Mouse (Mus musculus): ENCODE measurements around the gene Traf4.
"Not testable (repeated sequence)": the region's sequence is repeated elsewhere in the genome, so short reads cannot be mapped to it uniquely, and the experiment has no call there.

The Traf4 gene

DNA sequence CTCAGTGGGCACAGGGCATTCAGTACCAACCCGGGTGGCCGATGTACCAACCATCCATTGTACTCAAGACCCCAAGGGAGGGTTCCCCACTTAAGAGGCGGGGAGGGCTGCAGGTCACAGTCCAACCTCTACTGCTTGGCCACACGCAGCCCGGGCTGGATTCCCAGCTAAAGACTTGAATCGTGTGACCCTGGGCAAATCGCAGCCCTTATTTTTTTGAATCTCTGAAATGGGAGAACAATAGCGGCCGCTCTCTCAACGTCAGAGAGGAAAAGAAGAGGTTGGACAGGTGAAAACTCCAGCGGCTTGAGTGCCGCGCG lies 825 bp downstream of the Traf4 start:
- no peak for DNase-seq

DNA sequence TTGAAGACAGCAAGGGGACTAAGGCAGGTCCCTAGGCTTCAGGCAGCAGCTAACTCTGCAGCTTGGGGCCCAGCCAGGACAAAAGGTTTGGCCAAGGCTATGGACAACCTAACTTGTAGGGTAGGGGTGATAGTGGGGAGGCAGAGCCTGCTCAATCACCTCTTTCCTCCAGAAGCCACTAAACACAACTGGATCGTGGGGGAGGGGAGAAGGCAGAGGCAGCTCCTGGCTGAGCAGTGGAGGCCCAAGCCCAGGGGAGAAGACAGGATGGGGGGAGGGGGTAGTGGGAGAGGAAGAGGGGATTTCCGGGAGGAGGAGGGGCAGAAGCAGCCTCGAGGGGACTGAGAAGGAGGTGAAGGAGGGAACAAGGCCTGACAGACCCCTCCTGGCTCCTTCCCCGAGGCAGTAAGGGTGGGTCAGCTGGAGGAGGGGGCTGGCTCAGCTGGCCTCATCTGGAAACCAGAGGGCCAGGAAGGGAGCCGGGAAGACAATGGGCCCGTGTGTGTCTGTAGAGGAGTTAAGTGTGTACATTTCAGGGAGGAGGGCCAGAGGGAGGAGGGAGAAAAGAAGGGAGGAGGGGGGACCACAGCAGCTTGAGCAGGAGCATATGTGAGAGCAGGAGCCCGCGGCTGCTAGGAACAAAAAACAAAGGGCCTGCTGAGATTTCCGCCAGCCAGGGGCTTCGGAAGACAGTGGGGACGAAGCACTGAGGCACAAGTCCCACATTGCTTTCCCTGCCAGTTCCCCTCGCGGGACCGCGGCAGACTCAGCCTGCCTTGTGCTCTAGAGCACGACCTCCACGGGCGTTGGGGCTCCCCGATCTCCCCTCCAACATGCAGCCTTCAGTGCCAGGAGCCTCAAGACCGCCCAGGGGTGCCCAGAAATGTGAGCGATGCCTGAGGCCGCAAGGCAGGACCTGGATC lies 1.4 kb downstream of the Traf4 start:
- DNase-seq = peak; percentile 88

DNA sequence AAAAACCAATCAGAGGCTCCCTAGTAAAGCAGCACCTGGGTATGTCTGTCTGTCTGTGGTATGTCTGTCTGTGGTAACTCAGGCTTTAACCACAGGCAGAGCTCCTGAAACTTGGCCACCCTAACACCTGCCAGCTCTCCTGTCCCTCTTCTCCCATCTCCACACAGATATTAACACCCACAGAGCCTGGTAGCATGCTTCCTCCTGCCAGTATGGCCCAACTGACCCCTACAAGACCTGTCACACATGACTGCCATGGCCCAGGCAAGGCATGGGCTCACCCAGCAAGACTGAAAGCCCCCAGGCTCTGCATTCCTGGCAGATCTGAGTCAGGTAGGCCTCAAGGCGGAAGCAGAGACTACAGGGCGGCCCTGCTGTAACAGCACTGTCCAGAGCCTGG lies 2.3 kb downstream of the Traf4 start:
- no peak for DNase-seq

DNA sequence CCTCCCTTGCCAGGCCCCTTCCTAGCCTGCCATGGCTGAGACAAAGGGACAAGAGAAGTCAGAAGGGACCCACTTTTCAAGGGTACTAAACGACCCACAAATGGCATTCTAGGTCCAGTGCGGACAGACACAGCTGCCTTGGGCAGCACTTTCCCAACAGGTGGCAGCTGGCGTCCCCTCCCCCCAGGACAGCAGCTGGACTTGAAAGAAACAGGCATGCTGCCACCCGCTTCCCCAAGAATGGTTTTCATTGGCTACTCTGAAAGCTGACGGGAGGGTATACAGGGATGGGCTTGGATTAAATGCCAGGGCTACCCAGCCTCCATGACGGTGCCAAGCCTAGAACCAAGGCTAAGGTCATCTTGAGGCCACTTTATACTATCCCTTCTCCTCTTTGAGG lies 2.9 kb downstream of the Traf4 start:
- DNase-seq = peak; percentile 73

DNA sequence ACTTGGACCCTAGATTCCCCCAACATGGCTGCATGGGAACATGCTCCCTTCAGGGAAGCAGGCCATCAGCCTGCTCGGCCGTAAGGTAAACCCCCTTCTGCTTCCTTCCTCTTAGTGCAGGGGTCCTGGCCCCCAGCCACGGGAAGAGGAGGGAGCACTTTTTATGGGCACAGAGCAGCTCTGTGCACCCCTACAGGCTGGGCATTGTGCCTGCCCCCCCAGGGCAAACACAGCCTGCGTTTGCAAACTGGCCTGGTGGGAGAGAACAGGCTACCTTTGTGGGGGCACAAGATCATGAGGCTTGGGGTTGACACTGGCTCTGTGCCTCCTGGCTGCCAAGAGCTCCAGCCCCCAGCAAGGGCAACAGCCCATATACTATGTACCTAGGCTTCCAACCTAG lies 3.4 kb downstream of the Traf4 start:
- no peak for DNase-seq

DNA sequence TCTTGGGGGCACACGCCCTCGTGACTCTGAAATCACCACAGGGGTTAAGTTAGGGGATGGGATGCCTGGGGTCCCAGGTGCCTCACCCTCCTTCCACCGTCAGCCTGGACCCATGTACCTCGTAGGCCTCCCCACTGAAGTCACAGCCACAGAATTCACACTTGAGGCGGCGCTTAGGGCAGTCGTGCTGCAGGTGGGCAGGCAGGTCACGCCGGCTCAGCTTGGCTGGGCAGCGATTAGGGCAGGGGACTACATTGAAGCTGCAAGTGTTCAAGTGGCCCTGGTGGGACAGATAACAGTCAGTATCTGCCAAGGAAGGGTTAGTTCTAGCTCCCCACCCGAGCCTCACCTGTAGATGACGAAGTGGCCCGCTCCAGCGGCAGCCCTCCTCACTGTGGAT lies 4.2 kb downstream of the Traf4 start:
- no peak for DNase-seq

DNA sequence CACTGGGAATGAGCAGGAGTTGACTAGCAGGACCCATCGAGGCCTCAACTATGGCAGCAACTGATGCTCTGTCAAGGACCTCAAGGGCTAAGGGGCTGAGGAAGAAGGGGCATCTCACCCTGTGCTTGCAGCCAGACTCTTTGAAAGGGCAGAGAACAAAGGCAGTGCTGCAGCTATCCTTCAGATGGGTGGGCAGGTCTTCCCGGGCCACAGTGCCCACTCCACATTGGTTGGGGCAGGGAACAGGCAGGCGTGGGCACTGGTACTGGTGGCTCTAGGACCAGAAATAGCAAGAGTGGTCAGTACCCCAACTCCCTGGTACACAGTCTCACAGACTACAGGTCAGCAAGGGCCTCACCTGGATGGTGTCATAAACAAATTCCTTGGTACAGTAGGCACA lies 4.7 kb downstream of the Traf4 start:
- DNase-seq = no peak

DNA sequence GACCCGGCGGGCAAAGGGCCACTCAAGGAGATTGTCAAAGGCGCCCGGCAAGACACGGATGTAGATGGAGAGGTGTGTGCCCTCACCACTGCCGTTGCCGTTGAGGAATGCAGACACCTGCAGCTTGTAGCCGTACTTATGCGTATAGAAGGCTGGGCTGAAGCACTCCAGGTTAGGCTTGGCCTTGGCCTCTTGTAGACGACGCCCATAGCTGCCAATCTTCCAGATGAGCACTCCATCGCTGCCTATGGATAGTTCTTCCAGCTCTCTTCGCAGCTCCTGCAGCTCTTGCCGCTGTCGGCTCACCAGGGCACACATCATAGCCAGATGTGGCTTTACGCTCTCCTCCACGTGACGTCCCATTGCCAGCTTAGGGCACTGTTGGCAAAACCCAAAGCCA lies 5.2 kb downstream of the Traf4 start:
- no peak for DNase-seq

DNA sequence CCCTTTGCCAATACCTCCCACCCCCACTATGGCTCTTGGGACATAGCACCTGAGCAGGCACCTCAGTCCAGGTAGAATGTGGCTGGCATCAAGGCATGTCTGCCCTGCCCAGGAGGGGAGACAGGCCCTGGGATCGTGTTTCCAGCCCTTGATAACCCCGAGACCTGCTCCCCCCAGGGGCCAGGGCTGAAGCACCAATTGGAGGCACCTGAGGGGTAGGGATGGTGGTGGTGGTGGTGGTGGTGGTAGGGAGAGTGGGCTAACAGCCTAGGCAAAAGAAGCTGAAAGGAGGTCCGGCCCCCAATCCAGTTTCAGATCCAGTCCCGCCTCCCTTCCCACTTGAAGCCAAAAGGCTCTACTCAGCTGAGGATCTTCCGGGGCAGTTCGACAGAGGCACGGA lies 5.8 kb downstream of the Traf4 start:
- DNase-seq = no peak

DNA sequence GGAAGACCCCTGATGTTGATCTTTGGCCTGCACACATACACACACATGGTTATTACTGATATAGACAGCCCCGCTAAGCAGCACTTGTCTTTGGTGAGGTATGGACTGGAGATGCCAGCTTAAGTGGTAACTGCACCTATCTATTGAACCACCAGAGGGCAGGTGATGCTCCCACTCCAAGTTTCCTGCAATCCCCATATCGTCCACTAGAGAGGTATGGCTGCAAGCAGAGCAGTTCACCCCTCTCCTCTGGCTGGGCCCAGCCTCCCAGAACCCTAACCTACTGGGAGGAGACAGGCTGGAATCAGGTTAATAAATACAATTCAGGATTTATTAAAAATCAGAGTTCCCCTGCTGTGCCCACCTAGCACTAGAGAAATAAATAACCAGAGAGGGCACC lies 6.3 kb downstream of the Traf4 start:
- peak; percentile 92 for DNase-seq

DNA sequence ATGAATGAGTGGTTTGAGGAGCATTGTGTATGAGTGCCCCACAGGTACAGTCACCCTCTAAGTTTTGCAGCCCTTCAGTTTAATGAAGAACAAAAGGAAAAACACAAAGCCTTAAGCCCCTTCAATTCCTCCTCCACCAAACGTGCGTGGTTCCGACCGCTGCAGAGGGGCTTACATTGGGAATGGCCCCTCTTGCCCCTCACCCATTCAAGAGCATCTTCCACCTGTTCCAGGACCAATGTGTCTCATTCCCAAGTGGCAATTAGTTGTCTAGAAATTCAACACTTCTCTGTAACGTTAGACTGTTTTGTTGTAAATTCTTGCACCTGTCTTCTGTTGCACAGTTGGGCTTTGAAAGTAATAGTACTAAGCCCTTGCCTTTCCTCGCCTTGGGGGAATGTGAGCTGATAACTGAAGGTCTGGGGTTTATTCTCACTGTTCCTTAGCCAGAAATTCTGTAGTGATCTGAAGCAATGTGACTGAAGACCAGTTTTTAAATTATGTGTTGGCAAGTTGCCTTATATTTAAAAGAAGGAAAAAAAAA lies 9.2 kb downstream of the Traf4 start:
- DNase-seq = no peak

DNA sequence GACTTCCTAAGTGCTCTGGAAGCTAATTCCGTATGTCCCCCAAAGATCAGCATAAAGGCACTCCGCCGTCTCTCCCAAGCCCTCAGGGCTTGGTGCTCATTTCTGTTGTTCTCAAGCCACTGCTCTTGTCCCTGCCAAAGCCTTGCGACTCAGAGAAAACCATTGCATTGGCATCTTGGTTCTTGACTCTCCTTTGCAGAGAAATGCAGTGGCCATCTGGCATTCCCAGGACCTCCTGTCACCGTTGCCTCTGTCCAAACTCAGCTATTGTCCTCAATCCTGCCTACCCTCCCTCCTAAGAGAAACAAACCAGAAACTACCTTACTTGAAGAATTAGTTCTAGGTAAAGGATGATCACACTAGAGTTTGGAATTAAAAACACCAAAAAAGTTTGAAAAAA lies 9.7 kb downstream of the Traf4 start:
- DNase-seq = no peak

DNA sequence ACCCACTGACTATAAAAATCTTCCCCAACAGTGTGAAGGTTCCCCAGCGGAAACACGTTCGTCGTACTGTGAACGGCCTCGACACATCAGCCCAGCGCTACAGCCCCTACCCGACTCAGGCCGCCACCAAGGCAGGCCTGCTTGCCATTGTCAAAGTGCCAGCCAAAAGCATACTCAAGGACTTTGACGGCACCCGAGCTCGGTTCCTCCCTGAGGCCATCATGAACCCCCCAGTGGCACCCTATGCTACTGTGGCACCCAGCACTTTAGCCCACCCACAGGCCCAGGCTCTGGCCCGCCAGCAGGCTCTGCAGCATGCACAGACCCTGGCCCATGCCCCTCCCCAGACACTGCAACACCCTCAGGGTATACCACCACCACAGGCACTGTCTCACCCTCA lies 11.6 kb downstream of the Traf4 start:
- no peak for DNase-seq

DNA sequence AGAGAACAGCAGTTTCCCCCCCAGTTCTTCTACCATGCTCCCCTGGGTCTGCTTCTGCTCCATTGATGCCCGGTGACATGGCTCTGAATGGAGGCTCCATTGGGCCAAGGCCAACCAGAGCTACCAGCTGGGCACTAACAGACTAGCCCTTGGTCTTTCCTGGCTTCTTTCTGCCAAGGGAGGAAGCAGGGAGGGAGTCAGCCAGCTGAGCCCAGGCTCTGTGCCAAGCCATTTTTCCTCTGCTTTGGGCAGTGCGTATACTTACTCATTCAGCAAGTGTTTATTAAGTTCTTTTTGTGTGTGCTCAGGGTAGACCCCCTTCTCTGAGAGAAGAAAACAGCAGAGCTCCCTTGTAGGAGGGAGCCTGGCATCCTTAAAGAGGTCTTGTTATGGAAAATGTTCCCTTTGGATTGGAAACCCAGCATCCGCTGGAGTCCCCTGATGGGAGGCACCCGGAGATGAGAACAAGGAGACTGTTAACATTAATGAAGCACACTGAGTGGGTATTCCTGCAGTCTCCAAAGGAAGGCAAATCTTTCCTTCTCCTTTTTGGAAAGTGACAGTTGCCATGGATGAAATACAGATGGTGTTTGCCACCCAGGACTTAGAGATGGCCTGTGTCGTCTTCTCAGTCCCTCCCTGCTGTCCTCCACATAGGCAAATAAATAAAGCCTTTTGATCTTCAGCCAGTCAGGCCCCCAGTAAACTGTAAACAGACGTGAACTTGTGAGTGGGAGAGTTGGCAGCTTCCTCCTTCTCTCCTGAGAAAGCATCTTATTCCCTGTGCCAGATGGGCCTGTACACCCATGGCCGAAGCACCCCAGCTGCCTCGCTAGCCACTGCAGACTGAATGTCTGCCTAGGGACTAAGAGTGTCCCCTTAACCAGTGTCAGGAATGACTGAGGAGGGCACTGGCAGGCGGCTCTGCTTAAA lies 12.8 kb downstream of the Traf4 start:
- no peak for DNase-seq

DNA sequence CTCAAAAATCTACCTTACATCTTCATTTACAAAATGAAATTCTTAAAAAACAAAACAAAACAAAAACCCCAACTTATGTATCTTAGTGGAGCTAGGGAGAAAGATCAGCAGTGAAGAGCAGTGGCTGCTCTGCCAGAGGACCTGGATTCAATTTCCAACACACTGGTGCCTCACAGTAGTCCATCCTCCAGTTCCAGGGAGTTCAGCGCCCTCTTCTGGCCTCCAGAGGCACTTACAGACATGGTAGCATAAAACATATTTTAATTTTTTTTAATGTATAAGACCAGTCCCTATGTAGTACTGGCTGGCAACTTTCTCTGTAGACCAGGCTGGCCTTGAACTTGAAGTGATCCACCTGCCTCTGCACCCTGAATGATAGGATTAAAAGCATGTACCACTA lies 14.2 kb downstream of the Traf4 start:
- DNase-seq = peak; percentile 26

DNA sequence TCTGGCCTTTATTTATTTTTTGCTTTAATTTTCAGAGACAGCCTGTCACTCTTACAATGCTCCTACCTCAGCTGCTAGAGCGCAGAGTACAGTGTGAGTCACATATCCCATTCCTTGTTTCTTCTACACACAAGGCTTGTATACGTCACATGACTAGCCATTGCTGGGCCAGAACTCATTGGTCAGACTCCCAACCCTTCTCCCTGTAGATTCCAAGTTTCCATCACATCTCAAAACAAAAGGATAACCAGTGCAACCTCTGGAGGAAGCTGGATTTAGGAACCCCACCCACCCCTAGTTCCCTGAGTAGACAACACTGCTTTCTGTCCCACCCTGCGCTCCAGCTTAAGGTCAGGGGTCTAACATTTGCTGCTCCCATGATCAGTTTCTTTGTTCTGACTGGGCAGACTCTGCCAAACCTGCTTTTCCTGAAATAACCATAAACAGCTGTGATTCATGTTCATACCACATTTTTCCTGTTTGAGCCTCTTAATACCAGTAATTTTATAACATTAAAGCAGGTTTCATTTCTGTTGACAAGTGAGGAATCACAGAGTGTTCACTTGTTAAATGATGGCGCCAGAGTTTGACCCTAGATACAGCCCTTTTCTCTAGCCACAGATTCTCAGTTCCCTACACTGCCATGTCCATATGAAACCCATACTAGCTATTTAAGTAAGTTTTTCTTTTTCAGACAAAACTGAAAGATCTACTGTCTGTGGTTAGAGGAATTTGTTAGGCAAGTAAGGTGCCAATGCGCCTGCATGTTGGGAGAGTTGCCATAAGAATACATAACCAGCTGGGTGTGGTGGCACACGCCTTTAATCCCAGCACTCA lies 18.5 kb downstream of the Traf4 start:
- DNase-seq = no peak

DNA sequence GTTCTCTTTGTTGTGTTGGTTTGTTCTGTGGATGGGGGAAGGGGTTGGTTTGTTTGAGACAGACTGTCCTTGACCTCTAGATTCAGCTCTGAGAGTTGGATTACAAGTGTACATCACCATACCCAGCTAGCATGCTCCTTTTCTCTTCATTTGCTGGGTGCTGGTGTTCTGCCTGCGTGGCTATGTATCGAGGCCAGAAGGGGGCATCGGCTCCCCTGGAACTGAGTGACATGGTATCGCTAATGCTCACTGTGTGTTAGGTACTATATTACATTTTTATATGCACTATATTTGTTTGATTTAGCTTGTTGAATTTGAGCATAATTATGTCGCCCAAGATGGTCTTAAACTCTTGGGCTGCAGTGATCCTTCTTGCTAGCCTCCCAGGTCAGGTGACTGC lies 19.2 kb downstream of the Traf4 start:
- DNase-seq = no peak

DNA sequence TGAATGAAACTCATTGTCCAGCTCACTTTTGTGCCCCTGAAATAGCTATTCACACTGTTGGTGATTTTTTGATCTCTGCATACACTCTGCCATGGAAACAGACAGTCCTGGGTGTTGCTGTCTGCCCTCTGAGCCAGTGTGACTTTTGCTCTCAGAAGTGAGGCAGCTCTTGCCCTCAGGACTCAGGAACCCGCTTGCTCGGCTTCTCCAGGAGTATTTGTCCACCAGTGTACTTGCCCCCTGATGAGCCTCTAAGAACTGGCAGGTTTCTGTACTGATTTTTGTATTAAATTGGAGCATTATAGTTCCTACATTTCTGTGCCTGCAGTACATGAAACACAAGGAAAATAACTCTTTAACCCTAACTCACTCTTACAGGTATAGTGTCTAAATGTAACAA lies 21.9 kb downstream of the Traf4 start:
- DNase-seq = no peak

DNA sequence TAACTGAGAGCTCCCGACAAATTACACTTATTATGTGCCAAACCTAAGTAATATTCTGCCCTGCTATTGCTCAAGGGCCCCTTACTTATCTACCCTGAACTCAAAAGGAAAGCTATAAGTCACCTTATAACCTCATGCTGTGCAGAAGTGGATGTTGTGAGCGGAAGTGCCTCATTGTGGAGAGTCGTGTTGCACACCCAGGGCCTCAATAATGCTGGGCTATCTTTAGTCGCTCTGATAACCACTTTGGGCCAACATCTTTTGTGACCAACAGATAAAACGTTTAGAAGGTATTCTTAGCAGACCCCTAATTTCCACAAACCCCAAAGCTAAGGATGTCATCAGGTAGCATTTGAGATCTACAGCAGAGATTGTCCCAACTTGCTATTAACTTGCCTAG lies 24.7 kb downstream of the Traf4 start:
- no peak for DNase-seq

DNA sequence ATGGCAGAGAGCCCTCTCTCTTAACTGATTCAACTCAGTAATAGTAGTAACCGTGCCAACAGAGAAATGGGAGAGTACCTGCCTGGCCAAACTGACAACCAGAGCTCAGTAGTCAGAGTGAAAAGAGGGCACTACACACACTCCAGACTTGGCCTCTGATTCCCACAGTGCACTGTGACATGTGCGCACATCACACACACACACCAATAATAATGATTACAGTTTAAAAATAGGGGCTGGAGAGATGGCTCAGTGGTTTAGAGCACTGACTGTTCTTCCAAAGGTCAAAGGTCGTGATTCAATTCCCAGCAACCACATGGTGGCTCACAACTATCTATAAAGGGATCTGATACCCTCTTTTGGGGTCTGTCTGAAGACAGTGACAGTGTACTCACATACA lies 27.4 kb downstream of the Traf4 start:
- no peak for DNase-seq

DNA sequence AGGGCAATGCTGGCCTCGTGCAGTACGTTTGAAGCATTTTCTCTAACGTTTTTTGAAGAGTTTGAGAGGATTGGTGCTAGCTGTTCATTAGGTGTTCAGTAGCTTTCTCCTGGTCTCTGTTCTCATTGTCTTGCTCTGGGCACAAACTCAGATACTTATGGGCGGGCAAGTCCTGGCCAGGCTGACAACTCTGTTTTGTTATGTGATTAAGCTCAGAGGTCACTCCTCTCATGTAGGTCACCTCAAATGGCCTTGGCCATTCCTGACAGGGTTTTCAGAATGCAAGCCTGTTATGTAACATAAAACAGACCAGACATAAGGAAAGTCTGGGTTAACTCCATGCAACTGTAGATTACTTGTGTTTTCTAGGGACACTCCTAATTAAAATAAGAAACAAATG lies 27.8 kb downstream of the Traf4 start:
- no peak for DNase-seq

DNA sequence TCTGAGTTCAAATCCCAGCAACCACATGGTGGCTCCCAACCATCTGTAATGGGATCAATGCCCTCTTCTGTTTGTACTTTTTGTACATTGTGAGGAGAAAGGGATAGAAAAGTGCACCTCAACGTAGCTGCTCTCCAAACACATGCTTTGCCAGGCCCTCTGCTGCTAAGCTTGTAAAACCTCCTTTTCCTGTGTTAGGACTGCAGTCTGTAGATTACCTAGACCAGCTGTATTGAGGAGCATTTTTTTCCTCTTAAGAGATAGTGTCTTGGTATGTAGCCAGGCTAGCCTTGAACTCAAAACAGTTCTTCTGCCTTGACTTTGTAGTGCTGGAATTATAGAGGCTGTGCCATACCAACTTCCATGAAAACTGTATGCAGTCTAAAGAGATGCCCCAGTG lies 29.3 kb downstream of the Traf4 start:
- DNase-seq = no peak

DNA sequence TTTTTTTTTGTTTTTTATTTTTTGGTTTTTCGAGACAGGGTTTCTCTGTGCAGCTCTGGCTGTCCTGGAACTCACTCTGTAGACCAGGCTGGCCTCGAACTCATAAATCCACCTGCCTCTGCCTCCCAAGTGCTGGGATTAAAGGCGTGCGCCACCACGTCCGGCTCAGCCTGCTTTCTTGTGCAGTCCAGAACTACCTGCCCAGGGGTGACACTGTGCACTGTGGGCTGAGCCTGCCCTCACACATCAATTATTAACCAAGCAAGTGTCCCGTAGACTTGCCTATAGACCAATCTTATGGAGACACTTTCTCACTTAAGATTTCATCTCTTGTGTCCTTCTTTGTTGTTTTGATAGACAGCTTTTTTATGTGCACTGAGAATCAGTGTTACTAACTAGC lies 30.1 kb downstream of the Traf4 start:
- not testable (repeated sequence) for DNase-seq

All from retina, postnatal 1 day (tissue).